ENCODE assay signal across 22 mouse cellular contexts in the genomic region with DNA sequence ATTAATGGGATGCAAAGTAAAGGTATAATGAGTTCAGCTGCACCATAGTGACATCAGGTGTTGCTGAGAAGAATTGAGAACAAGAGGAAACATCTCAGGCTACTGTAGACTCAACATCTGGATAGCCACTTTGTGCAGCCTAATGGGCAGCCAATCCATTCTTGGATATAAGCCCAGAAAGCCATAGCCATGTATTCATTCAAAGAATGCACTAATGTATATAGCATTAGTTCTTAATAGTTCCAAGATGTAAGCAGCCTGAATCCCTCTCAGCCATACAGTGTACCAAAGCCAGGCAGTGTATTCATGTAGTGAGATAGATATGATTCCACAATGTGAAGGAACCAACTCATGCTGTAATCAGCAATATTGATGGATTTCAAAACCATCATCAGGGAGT.
"Had no signal": no experiment of that assay in that cellular context is flagged by ENCODE, and none has a peak within 500 bp of the region (broad histone marks: within the 10 kb centered on the region; RNA-seq: fewer than 3 reads in every experiment).

No protein-coding gene starts in this region.

- H3K9me3 ChIP-seq: liver, embryonic 13.5 days; megakaryocyte, embryonic 14.5 days; midbrain, embryonic 10.5 days; midbrain, embryonic 13.5 days; neural tube, embryonic 13.5 days had no signal

- H3K4me2 ChIP-seq: liver, embryonic 13.5 days; midbrain, embryonic 13.5 days; neural tube, embryonic 13.5 days had no signal

- H3K9ac ChIP-seq: liver, embryonic 13.5 days; midbrain, embryonic 13.5 days; neural tube, embryonic 13.5 days had no signal

- H3K4me1 ChIP-seq: liver, embryonic 13.5 days; megakaryocyte, embryonic 14.5 days; midbrain, embryonic 10.5 days; midbrain, embryonic 13.5 days; neural tube, embryonic 13.5 days had no signal

- H3K27me3 ChIP-seq: liver, embryonic 13.5 days; megakaryocyte, embryonic 14.5 days; midbrain, embryonic 13.5 days; neural tube, embryonic 13.5 days had no signal

- H3K36me3 ChIP-seq: liver, embryonic 13.5 days; midbrain, embryonic 10.5 days; midbrain, embryonic 13.5 days; neural tube, embryonic 13.5 days had no signal

- H3K27ac ChIP-seq: kidney, postnatal 0 days; layer of hippocampus, adult 2 months; left cerebral cortex, adult 2 months; liver, embryonic 13.5 days; midbrain, embryonic 10.5 days; midbrain, embryonic 13.5 days; neural tube, embryonic 13.5 days had no signal

- H3K4me3 ChIP-seq: layer of hippocampus, adult 2 months; left cerebral cortex, adult 2 months; liver, embryonic 13.5 days; megakaryocyte, embryonic 14.5 days; midbrain, embryonic 10.5 days; midbrain, embryonic 13.5 days; myocyte; neural tube, embryonic 13.5 days had no signal

- ATAC-seq: intestine, postnatal 0 days; lung, postnatal 0 days; midbrain, embryonic 13.5 days; midbrain, embryonic 16.5 days had no signal

- DNase-seq: kidney, adult 2 months; kidney, postnatal 25 days; layer of hippocampus, adult 9-11 months; layer of hippocampus, postnatal 36 days; left cerebral cortex, postnatal 4 days; liver, embryonic 13.5 days; lung, adult 2 months; lung, postnatal 36 days; retina, postnatal 1 day; right cerebral cortex, postnatal 25 days; thymus, postnatal 36 days had no signal
